Mouse (Mus musculus) forebrain, embryonic 14.5 days (tissue): ENCODE data around the gene Dop1a. TPM values are rescaled to one million over a fixed set of nuclear protein-coding genes. Genes with fewer than 3 reads are reported as not detected.

ENCODE experiments used
- ATAC-seq: fragments of 200-750 bp; cut with Nextera tagmentation; 2 replicates; pipeline ENCODE4 v1.8.0; 2017; ENCODE audit warnings: mild to moderate bottlenecking, moderate library complexity
- DNase-seq: peaks from one replicate; pipeline ENCODE4 v3.0.0-alpha.2; 2015; ENCODE audit warnings: low spot score
- H3K27ac ChIP-seq: fragments of 300-500 bp; sonication (generic); 2 replicates; pipeline ENCODE4 v1.5.1; 2014; ENCODE audit warnings: low read depth, mild to moderate bottlenecking, control low read depth, low read length, moderate library complexity
- H3K27me3 ChIP-seq: fragments of 300-500 bp; sonication (generic); replicated peaks from 2 replicates; pipeline ENCODE4 v1.6.1; 2014; ENCODE audit warnings: low read length, control low read depth, mixed read lengths; ENCODE audit not compliant: control insufficient read depth, insufficient read depth
- H3K36me3 ChIP-seq: fragments of 300-500 bp; sonication (generic); 2 replicates; pipeline ENCODE4 v1.6.1; 2014; ENCODE audit warnings: low read length, control low read depth; ENCODE audit not compliant: control insufficient read depth, insufficient read depth
- H3K4me1 ChIP-seq: fragments of 300-500 bp; sonication (generic); 2 replicates; pipeline ENCODE4 v1.6.1; 2014; ENCODE audit warnings: antibody characterized with exemption, low read length, control low read depth; ENCODE audit not compliant: control insufficient read depth, insufficient read depth
- H3K4me2 ChIP-seq: fragments of 300-500 bp; sonication (generic); 2 replicates; pipeline ENCODE4 v1.6.1; 2014; ENCODE audit warnings: mild to moderate bottlenecking, control low read depth, low read length
- H3K4me3 ChIP-seq: fragments of 300-500 bp; sonication (generic); 2 replicates; pipeline ENCODE4 v1.5.1; 2014; ENCODE audit warnings: low read depth, low read length, control low read depth
- H3K9ac ChIP-seq: fragments of 300-500 bp; sonication (generic); 2 replicates; pipeline ENCODE4 v1.6.1; 2014; ENCODE audit warnings: mild to moderate bottlenecking, low read length, control low read depth, moderate library complexity
- H3K9me3 ChIP-seq: fragments of 300-500 bp; sonication (generic); replicated peaks from 2 replicates; pipeline ENCODE4 v1.6.1; 2016; ENCODE audit warnings: low read length, control low read depth, mixed read lengths; ENCODE audit not compliant: control insufficient read depth
- WGBS: fragments of 180-500 bp; shearing (Covaris S2); extraction: QIAGEN DNeasy Blood & Tissue Kit; methylation state at CpG from one replicate; pipeline ENCODE4 v1.1.7; 2014; 5-methylcytosine and 5-hydroxymethylcytosine counted together
- polyA plus RNA-seq: library from polyadenylated mRNA; unstranded; fragments of >200 nt; fragmentation: Nextera tagmentation; extraction: Ambion mirVana; gene quantifications from 2 replicates; pipeline ENCODE4 v1.2.1, GENCODE M21; 2014

Dop1a gene
- polyA plus RNA-seq, 1 experiment from 2014 or later, result 28.6 TPM

DNA sequence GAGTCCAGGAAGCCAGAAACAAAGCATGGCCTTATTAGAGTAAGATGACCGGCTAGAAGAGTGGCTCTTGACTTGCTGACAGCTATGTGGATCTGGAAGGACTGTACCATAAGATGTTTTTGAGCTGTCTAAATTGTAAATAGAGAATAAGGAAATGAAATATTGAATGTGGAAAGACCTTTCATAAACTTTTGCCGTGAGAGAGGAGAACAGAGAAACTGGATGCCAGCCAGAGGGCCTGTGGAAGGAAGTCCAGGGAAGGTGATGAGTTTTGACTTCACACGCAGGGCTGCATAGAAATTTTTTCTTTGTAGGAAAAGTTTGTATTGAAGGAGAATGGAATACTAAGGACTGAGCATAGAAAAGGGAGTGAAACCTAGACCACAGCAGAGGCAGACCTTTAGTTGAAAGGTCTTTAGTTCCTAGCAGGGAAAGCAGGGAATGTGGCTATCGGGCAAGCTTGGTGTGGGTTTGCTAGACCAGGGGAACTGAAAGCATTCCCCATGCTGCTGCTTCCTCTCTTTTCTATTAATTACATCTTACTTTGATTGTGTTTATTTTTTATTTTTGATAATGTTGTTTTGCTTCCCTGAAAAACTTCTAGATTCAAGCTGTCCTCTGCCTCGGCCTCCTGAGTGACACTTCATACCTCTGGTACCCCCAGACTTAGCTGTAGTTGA is 11.6 kb downstream of the Dop1a start:
- no peak for ATAC-seq
- Histone ChIP-seq H3K4me3 (no peak overlapping the region), H3K36me3 (no peaks in the 10 kb centered on the region), H3K4me2 (no peak overlapping the region), H3K9ac (no peak overlapping the region), H3K9me3 (no peaks in the 10 kb centered on the region), H3K27ac (no peak overlapping the region), H3K4me1 (no peaks in the 10 kb centered on the region), H3K27me3 (no peaks in the 10 kb centered on the region)
- WGBS, result 85% methylated on average over 5 of the region's 5 CpGs
- DNase-seq, result no peak

DNA sequence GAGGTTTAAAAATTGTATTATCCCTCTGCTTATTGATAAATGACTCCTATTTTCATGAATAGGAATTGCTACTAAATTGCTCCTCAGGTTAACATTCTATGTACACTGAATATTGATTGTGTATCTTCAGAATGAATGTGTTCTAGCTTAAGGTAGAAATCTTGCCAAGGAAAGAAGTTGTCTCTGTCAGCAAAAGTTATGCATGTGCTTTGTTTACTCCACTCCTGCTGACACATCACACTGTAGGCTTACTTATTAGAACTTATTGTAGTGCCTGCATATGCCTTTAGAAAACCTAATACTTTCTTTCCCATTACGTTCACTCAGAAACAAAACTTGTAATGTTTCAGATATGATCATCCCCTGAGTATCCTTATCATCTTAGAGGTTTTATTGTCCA is 15.3 kb downstream of the Dop1a start:
- DNase-seq, result no peak
- Histone ChIP-seq H3K36me3 (no peaks in the 10 kb centered on the region), H3K4me3 (no peak overlapping the region), H3K9ac (no peak overlapping the region), H3K9me3 (no peaks in the 10 kb centered on the region), H3K27me3 (no peaks in the 10 kb centered on the region), H3K4me1 (no peaks in the 10 kb centered on the region), H3K4me2 (no peak overlapping the region), H3K27ac (no peak overlapping the region)
- no peak for ATAC-seq
- 86% methylated on average over 1 of the region's 1 CpGs for WGBS

DNA sequence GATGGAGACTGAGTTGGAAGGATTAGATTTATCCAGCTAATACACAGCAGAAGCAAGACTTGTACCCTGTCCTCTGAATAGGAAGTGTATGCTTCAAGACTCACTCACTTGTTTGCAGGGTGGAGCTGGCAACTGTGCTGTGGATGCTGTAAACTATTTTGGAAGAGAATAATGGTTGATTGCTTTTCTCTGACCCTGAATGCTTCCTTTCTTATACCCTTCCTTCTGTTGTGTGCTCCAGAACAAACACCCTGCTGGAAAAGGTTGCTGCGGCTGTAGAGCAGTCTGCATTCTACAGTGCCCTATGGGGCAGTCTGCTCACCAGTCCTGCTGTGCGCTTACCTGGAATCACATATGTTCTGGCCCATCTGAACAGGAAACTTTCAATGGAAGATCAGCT is 24.8 kb downstream of the Dop1a start:
- Histone ChIP-seq H3K9me3 (no peaks in the 10 kb centered on the region), H3K36me3 (peaks cover 26% of the 10 kb centered on the region), H3K27ac (no peak overlapping the region), H3K4me1 (no peaks in the 10 kb centered on the region), H3K27me3 (no peaks in the 10 kb centered on the region), H3K4me3 (no peak overlapping the region), H3K4me2 (no peak overlapping the region), H3K9ac (no peak overlapping the region)
- WGBS, result 89% methylated on average over 2 of the region's 2 CpGs
- no peak for ATAC-seq
- no peak for DNase-seq

DNA sequence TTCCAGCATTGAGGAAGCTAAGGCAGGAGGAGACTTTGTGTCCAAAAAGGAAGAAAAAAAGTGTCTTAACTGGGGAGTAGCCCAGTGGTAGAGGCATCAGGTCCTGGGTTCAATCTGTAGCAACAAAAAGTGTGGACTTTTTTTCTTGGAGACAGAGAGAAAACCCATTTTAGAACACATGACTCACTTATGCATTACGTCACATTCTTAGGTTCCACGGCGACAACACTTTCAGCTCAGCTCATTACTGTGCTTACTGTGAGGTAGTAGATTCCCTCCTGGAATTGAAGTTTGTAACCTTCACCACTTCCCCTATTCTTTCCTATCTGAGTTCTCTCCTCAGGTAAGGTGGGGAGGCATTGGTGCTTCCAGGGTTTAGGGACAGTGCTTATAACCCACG is 29.3 kb downstream of the Dop1a start:
- 91% methylated on average over 4 of the region's 4 CpGs for WGBS
- no peak for ATAC-seq
- Histone ChIP-seq H3K4me1 (no peaks in the 10 kb centered on the region), H3K36me3 (peaks cover 34% of the 10 kb centered on the region), H3K27me3 (no peaks in the 10 kb centered on the region), H3K27ac (no peak overlapping the region), H3K9ac (no peak overlapping the region), H3K4me2 (no peak overlapping the region), H3K9me3 (no peaks in the 10 kb centered on the region), H3K4me3 (no peak overlapping the region)
- no peak for DNase-seq

DNA sequence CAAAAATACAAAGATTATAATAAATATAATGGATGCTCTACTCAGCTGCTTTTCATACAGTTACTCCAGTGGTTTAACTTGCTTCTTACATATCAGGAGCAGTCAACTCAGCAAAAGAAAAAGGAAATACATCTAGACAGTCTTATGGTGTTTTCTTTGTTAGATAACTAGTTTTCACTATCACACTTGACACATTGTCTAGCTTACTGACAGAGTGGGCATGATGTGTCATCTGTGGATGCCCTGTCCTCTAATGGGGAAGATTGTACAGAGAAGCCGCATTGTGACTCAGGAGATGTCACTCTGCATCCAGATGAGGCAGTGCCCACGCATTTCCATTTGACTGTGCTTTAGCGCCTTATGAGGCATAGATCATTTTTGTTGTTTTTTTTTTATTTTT is 32.1 kb downstream of the Dop1a start:
- DNase-seq (no peak), ATAC-seq (no peak)
- 95% methylated on average over 3 of the region's 3 CpGs for WGBS
- no peak overlapping the region for H3K4me2 ChIP-seq
- peaks cover 30% of the 10 kb centered on the region for H3K36me3 ChIP-seq
- H3K9me3 ChIP-seq, result no peaks in the 10 kb centered on the region
- H3K27me3 ChIP-seq, result no peaks in the 10 kb centered on the region
- no peak overlapping the region for H3K27ac ChIP-seq
- no peak overlapping the region for H3K9ac ChIP-seq
- H3K4me3 ChIP-seq, result no peak overlapping the region
- no peaks in the 10 kb centered on the region for H3K4me1 ChIP-seq

DNA sequence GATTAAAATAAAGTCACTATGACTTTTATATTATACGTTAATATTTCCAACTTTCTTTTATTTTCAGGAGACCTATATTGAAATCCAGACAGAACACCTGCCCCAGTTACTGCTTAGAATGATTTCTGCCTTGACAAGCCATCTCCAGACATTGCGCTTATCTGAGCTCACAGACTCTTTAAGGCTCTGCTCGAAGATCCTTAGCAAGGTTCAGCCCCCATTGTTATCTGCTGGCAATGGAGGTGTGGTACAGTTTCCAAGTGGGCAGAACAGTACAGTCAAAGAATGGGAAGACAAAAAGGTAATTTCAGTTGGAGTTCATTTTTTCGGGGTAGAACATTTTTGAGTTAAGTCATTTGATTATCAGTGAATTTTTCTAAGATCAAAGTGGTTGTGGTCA is 40.5 kb downstream of the Dop1a start:
- no peak overlapping the region for H3K9ac ChIP-seq
- H3K4me3 ChIP-seq, result no peak overlapping the region
- 92% methylated on average over 4 of the region's 4 CpGs for WGBS
- H3K4me2 ChIP-seq, result no peak overlapping the region
- no peaks in the 10 kb centered on the region for H3K9me3 ChIP-seq
- DNase-seq (no peak), ATAC-seq (no peak)
- no peaks in the 10 kb centered on the region for H3K4me1 ChIP-seq
- H3K27ac ChIP-seq, result no peak overlapping the region
- H3K36me3 ChIP-seq, result peaks cover 18% of the 10 kb centered on the region
- no peaks in the 10 kb centered on the region for H3K27me3 ChIP-seq

DNA sequence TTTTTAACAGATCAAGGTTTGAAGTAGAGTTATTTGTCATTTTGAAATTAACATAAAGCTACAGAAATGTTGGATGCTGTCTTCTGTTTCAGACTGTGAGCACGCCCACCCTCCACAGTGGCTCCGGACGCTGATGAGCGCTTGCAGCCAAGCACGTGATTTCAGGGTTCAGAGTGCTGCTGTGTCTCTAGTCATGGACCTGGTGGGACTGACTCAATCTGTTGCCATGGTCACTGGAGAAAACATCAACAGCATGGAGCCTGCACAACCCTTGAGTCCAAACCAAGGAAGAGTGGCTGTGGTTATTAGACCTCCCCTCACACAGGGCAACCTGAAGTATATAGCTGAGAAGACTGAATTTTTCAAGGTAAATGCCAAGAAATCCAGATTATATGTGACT is 46.8 kb downstream of the Dop1a start:
- Histone ChIP-seq H3K27ac (no peak overlapping the region), H3K27me3 (no peaks in the 10 kb centered on the region), H3K9me3 (no peaks in the 10 kb centered on the region), H3K4me1 (no peaks in the 10 kb centered on the region), H3K36me3 (peaks cover 51% of the 10 kb centered on the region), H3K9ac (no peak overlapping the region), H3K4me2 (no peak overlapping the region), H3K4me3 (no peak overlapping the region)
- DNase-seq, result no peak
- no peak for ATAC-seq
- 83% methylated on average over 5 of the region's 5 CpGs for WGBS

DNA sequence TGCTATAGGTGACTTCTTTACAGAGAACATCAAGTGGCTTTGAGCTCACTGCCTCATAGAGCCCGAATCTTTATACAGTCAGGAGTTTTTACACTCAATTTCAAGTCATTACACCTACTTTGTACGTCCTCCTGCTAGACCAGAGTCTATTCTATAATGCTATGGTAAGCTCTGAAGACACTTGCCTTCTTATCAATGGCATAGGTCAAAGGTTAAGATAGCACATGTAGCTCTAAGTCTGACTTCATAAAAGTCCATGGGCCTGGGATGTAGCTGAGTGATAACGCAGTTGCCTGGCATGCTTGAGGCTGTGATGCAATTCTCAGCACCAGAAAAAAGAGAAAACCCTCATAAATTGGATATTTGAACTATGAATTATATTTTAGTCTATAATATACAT is 47.4 kb downstream of the Dop1a start:
- Histone ChIP-seq H3K4me3 (no peak overlapping the region), H3K4me2 (no peak overlapping the region), H3K9me3 (no peaks in the 10 kb centered on the region), H3K27ac (no peak overlapping the region), H3K4me1 (no peaks in the 10 kb centered on the region), H3K27me3 (no peaks in the 10 kb centered on the region), H3K9ac (no peak overlapping the region), H3K36me3 (peaks cover 53% of the 10 kb centered on the region)
- 93% methylated on average over 3 of the region's 3 CpGs for WGBS
- DNase-seq (no peak), ATAC-seq (no peak)

DNA sequence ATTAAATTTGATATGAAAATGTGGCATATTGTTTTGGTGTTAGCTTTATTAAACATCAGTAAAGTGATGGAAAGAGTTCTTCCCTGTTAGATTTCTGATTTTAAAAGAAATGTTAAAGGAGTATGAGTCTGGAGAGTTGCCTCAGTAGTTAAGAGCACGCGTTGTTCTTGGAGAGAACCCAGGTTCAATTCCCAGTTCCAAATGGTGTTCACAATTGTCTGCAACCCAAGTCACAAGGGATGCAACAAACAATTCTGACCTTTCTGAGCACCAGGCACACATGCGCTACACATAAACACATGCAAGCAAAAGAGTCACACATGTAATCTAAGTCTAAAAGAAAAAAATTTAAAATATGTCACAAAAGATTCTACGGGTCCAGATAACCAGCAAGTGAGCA is 47.8 kb downstream of the Dop1a start:
- no peaks in the 10 kb centered on the region for H3K4me1 ChIP-seq
- H3K4me2 ChIP-seq, result no peak overlapping the region
- H3K27me3 ChIP-seq, result no peaks in the 10 kb centered on the region
- no peak overlapping the region for H3K27ac ChIP-seq
- no peak overlapping the region for H3K9ac ChIP-seq
- peaks cover 55% of the 10 kb centered on the region for H3K36me3 ChIP-seq
- H3K4me3 ChIP-seq, result no peak overlapping the region
- ATAC-seq (no peak), DNase-seq (no peak)
- 97% methylated on average over 4 of the region's 4 CpGs for WGBS
- no peaks in the 10 kb centered on the region for H3K9me3 ChIP-seq
